Mouse (Mus musculus): ENCODE data around the gene Fstl3.

- TF ChIP-seq CTCF (conservative IDR thresholded peaks at IDR 0.05; ENCODE audit: low read length) (no peak), NANOG (IDR thresholded peaks at IDR 0.05; ENCODE audit: borderline replicate concordance, low read length) (no peak)
Measured at GRCm38 (mm10) chr10:79779193-79779592, 2.1 kb downstream of the Fstl3 start.
